Mouse (Mus musculus) cerebellum, adult 11 months (tissue): Measurements from ENCODE around the gene Olfr317.
"Not testable (repeated sequence)": the region's sequence is repeated elsewhere in the genome, so short reads cannot be mapped to it uniquely, and the experiment has no call there.

ENCODE experiments used
- DNase-seq: peaks from one replicate; pipeline ENCODE4 v3.0.0; 2022

The Olfr317 gene

DNA sequence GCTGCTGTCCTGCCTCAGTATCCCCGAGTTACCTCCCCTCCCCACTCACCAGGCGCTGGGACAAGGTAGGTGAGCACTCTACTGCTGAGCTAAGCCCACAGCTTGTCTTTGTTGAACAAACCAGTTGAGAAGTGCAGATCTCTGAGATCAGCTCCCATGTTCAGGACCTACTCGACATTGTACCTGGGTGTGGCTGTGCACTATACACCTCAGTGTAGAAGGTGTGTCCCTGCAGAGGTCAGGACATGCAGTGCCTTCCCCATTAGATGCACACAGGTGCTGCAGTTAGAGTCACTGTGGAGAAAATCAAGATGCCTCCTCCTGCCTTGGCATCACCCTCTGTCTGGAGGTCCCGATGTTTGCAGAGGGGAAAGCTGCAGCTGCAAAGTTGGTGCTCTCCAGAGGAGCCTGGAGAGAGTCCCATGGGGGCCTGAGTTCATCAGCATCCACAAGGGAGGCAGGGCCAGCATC, at the start of gene Olfr317:
Gene Olfr317, minus strand, starts transcription at position 421 of the 471 bp plus-strand sequence.
- DNase-seq: no peak

- no peak for DNase-seq
Observed at GRCm38 (mm10) chr11:58788346-58788745, 49.3 kb upstream of the Olfr317 start.

DNA sequence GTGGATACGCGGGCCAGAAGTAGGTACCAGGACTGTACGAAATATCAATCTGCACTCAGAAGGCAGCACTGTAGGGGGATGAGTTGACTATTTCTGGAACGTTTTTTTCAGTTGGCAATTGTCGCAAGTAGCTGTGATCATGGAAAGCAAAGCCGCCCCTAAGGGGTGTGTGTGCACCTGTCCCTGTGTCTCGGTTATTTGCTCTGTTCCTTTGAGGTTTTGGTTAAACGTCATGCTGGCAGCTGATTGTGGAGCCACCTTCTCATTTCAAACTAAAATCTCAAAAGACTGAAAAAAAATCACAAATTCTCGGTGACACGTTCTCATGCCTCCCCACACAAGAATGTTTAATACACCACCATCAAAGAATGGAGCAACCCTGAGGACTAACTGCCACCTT, 48.6 kb upstream of the Olfr317 start:
- DNase-seq: no peak

GRCm38 (mm10) chr11:58784182-58784581, 45.2 kb upstream of the Olfr317 start:
- no peak for DNase-seq

GRCm38 (mm10) chr11:58782480-58783089, 43.6 kb upstream of the Olfr317 start, which contains the start of gene Olfr314:
Gene Olfr314 (plus strand): TSS chr11:58782952.
- DNase-seq: no peak

DNA sequence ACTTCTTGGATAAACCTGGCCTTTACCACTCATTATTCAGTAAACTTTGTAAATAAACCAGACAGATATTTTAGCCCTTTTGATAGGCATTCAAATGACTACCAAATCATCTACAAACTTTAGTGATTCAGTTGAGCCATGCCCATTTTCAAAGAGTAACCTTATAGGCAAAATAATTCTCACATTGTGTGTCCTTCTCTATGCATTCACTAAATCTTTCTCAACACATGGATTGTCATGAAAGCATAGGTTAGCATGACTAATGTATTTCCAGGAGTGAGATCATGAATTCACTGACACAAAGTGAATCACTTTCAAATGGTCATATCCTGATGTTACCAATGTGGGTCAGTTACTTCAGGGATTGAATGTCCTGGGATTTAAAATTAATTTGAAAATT, 33.9 kb upstream of the Olfr317 start, which contains the start of gene Olfr315:
Gene Olfr315, plus strand, starts transcription at position 301 of the 400 bp plus-strand sequence.
- DNase-seq: no peak

- no peak for DNase-seq
Observed at GRCm38 (mm10) chr11:58752434-58752833, 13.4 kb upstream of the Olfr317 start, which contains the start of gene Olfr316. Gene Olfr316 (plus strand): TSS chr11:58752734.

DNA sequence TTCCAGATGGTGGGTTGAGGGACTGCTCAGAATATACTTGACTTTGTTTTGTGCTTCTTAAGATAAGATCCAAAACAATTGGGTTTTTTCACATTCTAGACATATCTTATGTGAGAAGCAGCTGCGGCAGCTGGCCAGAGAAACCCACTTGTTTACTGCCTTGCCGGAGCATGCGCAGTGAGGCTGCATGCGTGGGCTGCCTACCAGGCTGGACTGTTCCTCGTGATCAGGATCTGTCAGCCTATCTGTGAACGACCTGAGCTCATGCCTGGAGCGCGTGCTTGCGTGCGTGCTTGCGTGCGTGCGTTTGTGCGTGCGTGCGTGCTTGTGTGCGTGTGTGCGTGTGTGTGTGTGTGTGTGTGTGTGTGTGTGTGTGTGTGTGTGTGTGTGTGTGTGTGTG, 12.1 kb upstream of the Olfr317 start:
- not testable (repeated sequence) for DNase-seq

DNA sequence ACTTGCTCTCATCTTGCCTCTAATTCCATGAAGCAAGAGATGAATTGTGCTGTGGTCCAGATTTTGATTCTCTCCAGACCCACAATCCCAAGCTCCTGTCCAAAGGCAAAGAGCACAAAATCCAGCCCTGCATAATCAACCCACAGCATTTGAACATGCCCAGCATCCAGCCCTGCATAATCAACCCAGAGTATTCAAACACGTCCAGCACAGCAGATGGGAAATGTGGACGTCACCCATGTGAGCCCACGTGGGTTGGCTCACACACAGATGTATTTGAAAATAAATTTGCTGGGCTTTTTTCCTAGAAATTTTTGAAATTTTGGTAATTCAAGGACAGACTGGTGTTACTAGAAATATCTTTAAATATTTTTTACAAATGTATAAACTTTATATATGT, 5.6 kb downstream of the Olfr317 start:
- DNase-seq: no peak

DNA sequence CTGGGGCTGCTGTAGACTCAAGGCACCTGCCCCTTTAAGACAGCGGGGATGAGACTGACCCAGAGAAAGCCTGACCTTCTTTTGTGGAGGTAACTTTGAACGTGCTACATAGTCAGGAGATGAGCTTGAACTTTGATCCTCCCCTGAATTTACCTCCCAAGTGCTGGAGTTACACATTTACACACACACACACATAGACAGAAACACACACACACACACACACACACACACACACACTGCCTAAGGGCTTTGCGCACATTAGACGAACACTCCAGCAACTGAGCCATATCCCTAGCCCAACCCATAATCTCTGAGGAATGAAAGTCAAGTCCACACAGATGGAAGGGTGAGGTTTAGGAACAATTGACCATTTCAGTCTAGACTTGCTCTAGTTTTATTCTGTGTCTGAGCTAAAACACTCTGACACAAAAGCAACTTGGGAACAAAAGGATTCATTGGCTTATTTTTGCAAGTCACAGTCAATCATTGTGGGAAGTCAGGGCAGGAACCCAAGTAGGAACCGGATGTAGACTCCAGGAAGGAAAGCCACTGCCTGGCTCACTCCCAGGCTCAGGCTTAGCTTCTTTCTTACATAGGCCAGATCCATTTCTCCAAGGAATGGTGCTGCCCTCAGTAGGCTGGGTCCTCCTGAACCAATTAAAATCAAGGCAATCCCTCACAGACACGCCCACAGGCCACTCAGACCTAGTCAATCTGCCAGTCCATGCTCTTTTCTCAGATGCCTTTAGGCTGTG, 10.9 kb downstream of the Olfr317 start:
- DNase-seq: not testable (repeated sequence)

GRCm38 (mm10) chr11:58723914-58724313, 15.1 kb downstream of the Olfr317 start, which contains the start of gene Olfr318:
Gene Olfr318 (minus strand): TSS chr11:58724014.
- no peak for DNase-seq

- DNase-seq: no peak
Observed at GRCm38 (mm10) chr11:58719701-58720100, 19.3 kb downstream of the Olfr317 start.

DNA sequence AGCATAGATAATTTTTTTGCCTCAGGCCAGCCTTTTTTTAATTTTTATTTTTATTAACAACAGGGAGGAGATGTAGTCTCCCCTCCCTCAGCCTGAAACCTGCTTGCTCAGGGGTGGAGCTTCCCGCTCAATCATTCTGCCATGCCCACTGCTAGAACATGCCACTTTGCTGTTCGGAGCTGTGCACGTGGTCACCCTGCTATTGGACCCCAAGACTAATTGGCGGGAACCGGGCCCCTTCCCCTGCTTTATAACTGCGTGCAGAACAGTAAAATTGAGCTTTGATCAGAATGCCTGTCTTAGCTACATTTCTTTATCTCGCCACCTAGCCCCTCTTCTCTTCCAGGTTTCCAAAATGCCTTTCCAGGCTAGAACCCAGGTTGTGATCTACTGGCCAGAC, 21.3 kb downstream of the Olfr317 start:
- DNase-seq: not testable (repeated sequence)

- DNase-seq: no peak
Observed at GRCm38 (mm10) chr11:58709086-58709485, 29.9 kb downstream of the Olfr317 start.

DNA sequence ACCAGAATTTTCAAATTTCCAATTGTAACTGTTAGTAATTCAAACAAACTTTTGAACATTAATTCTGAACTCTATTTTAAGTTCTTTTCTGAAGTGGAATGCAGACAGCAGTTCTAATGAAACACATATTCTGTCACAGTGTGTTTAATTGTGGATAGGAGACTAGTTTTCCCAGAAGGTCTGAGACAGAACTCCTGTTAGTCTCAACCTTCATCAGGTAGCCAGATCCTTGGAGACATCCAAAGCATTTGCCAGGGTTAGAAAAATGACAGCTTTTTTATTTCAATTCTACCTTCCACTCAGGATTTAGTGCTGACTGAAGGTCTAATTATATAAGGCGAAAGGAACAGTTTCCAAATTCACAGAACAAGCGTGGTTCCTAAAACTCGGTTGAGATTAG, 40.1 kb downstream of the Olfr317 start, which contains the start of gene Olfr319:
Gene Olfr319, plus strand, starts transcription at position 301 of the 400 bp plus-strand sequence.
- no peak for DNase-seq
